Mouse (Mus musculus) thymus, postnatal 36 days (tissue): ENCODE data around the gene Ldb3.

ENCODE experiments used
- DNase-seq, 2 experiments: peaks; one replicate each; pipeline ENCODE4 v3.0.0; 2022; ENCODE audit warnings: mixed read lengths in 2 of 2

Ldb3 gene

GRCm38 (mm10) chr14:34504377-34504776 is 84.1 kb downstream of the Ldb3 start:
- no peak for DNase-seq

GRCm38 (mm10) chr14:34503759-34504158 is 84.7 kb downstream of the Ldb3 start:
- no peak for DNase-seq

GRCm38 (mm10) chr14:34503325-34503647 is 85.2 kb downstream of the Ldb3 start, which contains the start of gene Bmpr1a:
Bmpr1a (minus strand) TSS chr14:34503341.
- no peak for DNase-seq

- DNase-seq = peak; percentile 75 to 79
These were observed 85.8 kb downstream of the Ldb3 start for GRCm38 (mm10) chr14:34502475-34503324.

GRCm38 (mm10) chr14:34501804-34502474 is 86.5 kb downstream of the Ldb3 start:
- peak; percentile 26 to 30 for DNase-seq

- no peak for DNase-seq
These were observed 87.1 kb downstream of the Ldb3 start for GRCm38 (mm10) chr14:34501447-34501803.

- DNase-seq = no peak
These were observed 88.2 kb downstream of the Ldb3 start for GRCm38 (mm10) chr14:34500309-34500708.

- no peak for DNase-seq
These were observed 88.8 kb downstream of the Ldb3 start for GRCm38 (mm10) chr14:34499664-34500063.

GRCm38 (mm10) chr14:34497346-34497745 is 91.1 kb downstream of the Ldb3 start:
- no peak for DNase-seq

GRCm38 (mm10) chr14:34493682-34494081 is 94.8 kb downstream of the Ldb3 start:
- DNase-seq = no peak

GRCm38 (mm10) chr14:34492688-34493087 is 95.8 kb downstream of the Ldb3 start:
- DNase-seq = no peak

- DNase-seq = no peak
These were observed 97.5 kb downstream of the Ldb3 start for GRCm38 (mm10) chr14:34490965-34491364.

GRCm38 (mm10) chr14:34489928-34490327 is 98.6 kb downstream of the Ldb3 start:
- DNase-seq = no peak

GRCm38 (mm10) chr14:34486169-34486568 is 102.3 kb downstream of the Ldb3 start:
- no peak for DNase-seq

GRCm38 (mm10) chr14:34483469-34484341 is 104.8 kb downstream of the Ldb3 start:
- DNase-seq = no peak
